Mouse (Mus musculus) lung, embryonic 14.5 days (tissue): Measurements from ENCODE around the gene Wfikkn1. TPM values are rescaled to one million over a fixed set of nuclear protein-coding genes. Genes with fewer than 3 reads are reported as not detected.
A peak's percentile ranks its signal among the peaks of the same experiment; 100 is the strongest.

Experiments used
- ATAC-seq: fragments of 200-750 bp; cut with Nextera tagmentation; 2 replicates; pipeline ENCODE4 v1.8.0; 2017; ENCODE audit warnings: mild to moderate bottlenecking, moderate TSS enrichment, moderate library complexity; ENCODE audit not compliant: insufficient read depth
- DNase-seq: peaks from one replicate; pipeline ENCODE4 v3.0.0-alpha.2; 2015
- H3K27ac ChIP-seq: fragments of 300-500 bp; sonication (generic); 2 replicates; pipeline ENCODE4 v1.5.1; 2014; ENCODE audit warnings: low read depth, mild to moderate bottlenecking, moderate library complexity
- H3K27me3 ChIP-seq: fragments of 300-500 bp; sonication (generic); 2 replicates; pipeline ENCODE4 v1.6.1; 2014; ENCODE audit warnings: low read length, control low read depth; ENCODE audit not compliant: insufficient read depth
- H3K36me3 ChIP-seq: fragments of 300-500 bp; sonication (generic); 2 replicates; pipeline ENCODE4 v1.6.1; 2014; ENCODE audit warnings: control low read depth; ENCODE audit not compliant: insufficient read depth
- H3K4me1 ChIP-seq: fragments of 300-500 bp; sonication (generic); 2 replicates; pipeline ENCODE4 v1.6.1; 2014; ENCODE audit warnings: antibody characterized with exemption, control low read depth; ENCODE audit not compliant: insufficient read depth
- H3K4me2 ChIP-seq: fragments of 300-500 bp; sonication (generic); 2 replicates; pipeline ENCODE4 v1.6.1; 2014; ENCODE audit warnings: mild to moderate bottlenecking
- H3K4me3 ChIP-seq: fragments of 300-500 bp; sonication (generic); 2 replicates; pipeline ENCODE4 v1.5.1; 2014; ENCODE audit warnings: low read depth, low read length
- H3K9ac ChIP-seq: fragments of 300-500 bp; sonication (generic); 2 replicates; pipeline ENCODE4 v1.6.1; 2014
- H3K9me3 ChIP-seq: fragments of 300-500 bp; sonication (generic); 2 replicates; pipeline ENCODE4 v1.6.1; 2016; ENCODE audit warnings: low read depth, low read length, control low read depth
- CTCF ChIP-seq: IDR thresholded peaks from 2 replicates; pipeline ENCODE4 v1.5.1; 2016; ENCODE audit warnings: antibody characterized with exemption, low read depth
- WGBS: fragments of 180-500 bp; shearing (Covaris S2); extraction: QIAGEN DNeasy Blood & Tissue Kit; methylation state at CpG from one replicate; pipeline ENCODE4 v1.1.7; 2014; 5-methylcytosine and 5-hydroxymethylcytosine counted together
- microRNA-seq: library from miRNA; unstranded; fragments of <30 nt; microRNA quantifications from one replicate; pipeline ENCODE4, GENCODE M21; 2016; ENCODE audit warnings: borderline number of aligned reads
- polyA plus RNA-seq: library from polyadenylated mRNA; unstranded; fragments of >200 nt; fragmentation: Nextera tagmentation; extraction: Ambion mirVana; gene quantifications from 2 replicates; pipeline ENCODE4 v1.2.1, GENCODE M21; 2014

The Wfikkn1 gene
- polyA plus RNA-seq, 1 experiment from 2014 or later, result 0.87 TPM

DNA sequence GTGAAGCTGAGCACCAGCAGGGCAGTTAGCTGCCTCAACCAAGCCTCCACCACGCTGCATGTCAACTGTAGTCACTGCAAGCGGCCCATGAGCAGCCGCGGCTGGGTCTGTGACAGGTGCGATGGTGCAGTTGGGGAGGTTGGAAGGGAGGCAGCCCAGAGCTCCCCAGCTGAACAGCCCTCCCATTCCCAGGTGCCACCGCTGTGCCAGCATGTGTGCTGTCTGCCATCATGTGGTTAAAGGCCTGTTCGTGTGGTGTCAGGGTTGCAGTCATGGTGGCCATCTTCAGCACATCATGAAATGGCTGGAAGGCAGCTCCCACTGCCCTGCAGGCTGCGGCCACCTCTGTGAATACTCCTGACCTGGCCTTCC is 52.4 kb downstream of the Wfikkn1 start:
- Histone ChIP-seq H3K36me3 (peaks cover 57% of the 10 kb centered on the region), H3K4me1 (peaks cover 33% of the 10 kb centered on the region)

More for the DNA sequence above, 52.4 kb downstream of the Wfikkn1 start:
- Histone ChIP-seq H3K9ac (peak overlapping the region; percentile 67; the same call in 1 of the 2 replicates), H3K27me3 (no peaks in the 10 kb centered on the region), H3K27ac (peak overlapping the region; percentile 91; the same call in 1 of the 2 replicates), H3K9me3 (no peaks in the 10 kb centered on the region), H3K4me3 (peak overlapping the region; percentile 82), H3K4me2 (peak overlapping the region; percentile 98)
- ATAC-seq, result no peak
- WGBS, result 82% methylated on average over 8 of the region's 8 CpGs
- DNase-seq, result no peak
- TF ChIP-seq CTCF, result no peak

Small RNA genes within 50 kb of the gene (microRNA-seq; reads per million reads assigned to microRNA genes)
- gene Mir3082, result not detected

Other genes starting within 250 kb of the Wfikkn1 start
- 1.3 and 1.4 TPM in 2 replicates for gene Gng13, start 163.7 kb downstream of the Wfikkn1 start, polyA plus RNA-seq
- 27.1 and 32.3 TPM in 2 replicates for gene Chtf18, start 153.4 kb downstream of the Wfikkn1 start, polyA plus RNA-seq
- gene Rpusd1, start 153.2 kb downstream of the Wfikkn1 start, polyA plus RNA-seq, result 22.1 and 22.6 TPM in 2 replicates
- gene Mslnl, start 144.8 kb downstream of the Wfikkn1 start, polyA plus RNA-seq, result 0.24 and 0.31 TPM in 2 replicates
- gene Msln, start 126.5 kb downstream of the Wfikkn1 start, polyA plus RNA-seq, result 1.8 and 4.6 TPM in 2 replicates
- 24.3 and 25.6 TPM in 2 replicates for gene Narfl, start 107.1 kb downstream of the Wfikkn1 start, polyA plus RNA-seq
- 55.1 and 57.9 TPM in 2 replicates for gene Haghl, start 95.2 kb downstream of the Wfikkn1 start, polyA plus RNA-seq
- 0.12 TPM in 1 of 2 replicates, not detected in the other for gene Ccdc78, start 94.3 kb downstream of the Wfikkn1 start, polyA plus RNA-seq
- gene Fam173a, start 88.0 kb downstream of the Wfikkn1 start, polyA plus RNA-seq, result 81.9 and 96.8 TPM in 2 replicates
- gene AC134908.4, start 85.2 kb downstream of the Wfikkn1 start, polyA plus RNA-seq, result not detected in 2 replicates
- 10.4 and 12.7 TPM in 2 replicates for gene Metrn, start 83.7 kb downstream of the Wfikkn1 start, polyA plus RNA-seq
- gene Fbxl16, start 71.8 kb downstream of the Wfikkn1 start, polyA plus RNA-seq, result 0.97 and 1.3 TPM in 2 replicates
- 24.6 and 26.0 TPM in 2 replicates for gene Wdr24, start 57.2 kb downstream of the Wfikkn1 start, polyA plus RNA-seq
- 39.5 and 40.6 TPM in 2 replicates for gene Jmjd8, start 52.0 kb downstream of the Wfikkn1 start, polyA plus RNA-seq
- gene Stub1, start 47.5 kb downstream of the Wfikkn1 start, polyA plus RNA-seq, result 335 and 367 TPM in 2 replicates
- gene Rhbdl1, start 43.6 kb downstream of the Wfikkn1 start, polyA plus RNA-seq, result 1.8 and 2.0 TPM in 2 replicates
- gene Gm20683, start 39.1 kb downstream of the Wfikkn1 start, polyA plus RNA-seq, result 1.0 and 1.4 TPM in 2 replicates
- gene Rhot2, start 36.0 kb downstream of the Wfikkn1 start, polyA plus RNA-seq, result 10.8 and 11.0 TPM in 2 replicates
- gene Wdr90, start 19.4 kb downstream of the Wfikkn1 start, polyA plus RNA-seq, result 29.9 and 34.1 TPM in 2 replicates
- 17.7 and 17.9 TPM in 2 replicates for gene Mcrip2, start 12.1 kb downstream of the Wfikkn1 start, polyA plus RNA-seq
- gene Mettl26, start 5.8 kb downstream of the Wfikkn1 start, polyA plus RNA-seq, result 44.6 and 45.7 TPM in 2 replicates
- 15.3 and 15.4 TPM in 2 replicates for gene Rab40c, start 38.9 kb upstream of the Wfikkn1 start, polyA plus RNA-seq
- gene Pigq, start 64.1 kb upstream of the Wfikkn1 start, polyA plus RNA-seq, result 65.9 and 69.0 TPM in 2 replicates
- gene Nhlrc4, start 64.1 kb upstream of the Wfikkn1 start, polyA plus RNA-seq, result not detected in 2 replicates
- gene A930017K11Rik, start 71.7 kb upstream of the Wfikkn1 start, polyA plus RNA-seq, result 0.16 and 0.26 TPM in 2 replicates
- gene Capn15, start 104.9 kb upstream of the Wfikkn1 start, polyA plus RNA-seq, result 26.7 and 30.5 TPM in 2 replicates
- gene Rab11fip3, start 188.7 kb upstream of the Wfikkn1 start, polyA plus RNA-seq, result 15.2 and 15.3 TPM in 2 replicates
- 24.9 and 25.0 TPM in 2 replicates for gene Decr2, start 209.5 kb upstream of the Wfikkn1 start, polyA plus RNA-seq
- gene Nme4, start 214.7 kb upstream of the Wfikkn1 start, polyA plus RNA-seq, result 94.8 and 96.4 TPM in 2 replicates
- gene Tmem8, start 232.4 kb upstream of the Wfikkn1 start, polyA plus RNA-seq, result 1.3 and 1.7 TPM in 2 replicates
- 210 and 217 TPM in 2 replicates for gene Mrpl28, start 242.6 kb upstream of the Wfikkn1 start, polyA plus RNA-seq